Mouse (Mus musculus): ENCODE measurements around the gene Pex7. TPM values are rescaled to one million over a fixed set of nuclear protein-coding genes. Genes with fewer than 3 reads are reported as not detected.
"Not testable (repeated sequence)": the region's sequence is repeated elsewhere in the genome, so short reads cannot be mapped to it uniquely, and the experiment has no call there.

Gene Pex7
- polyA plus RNA-seq, 1 experiment, result 36.1 TPM

DNA sequence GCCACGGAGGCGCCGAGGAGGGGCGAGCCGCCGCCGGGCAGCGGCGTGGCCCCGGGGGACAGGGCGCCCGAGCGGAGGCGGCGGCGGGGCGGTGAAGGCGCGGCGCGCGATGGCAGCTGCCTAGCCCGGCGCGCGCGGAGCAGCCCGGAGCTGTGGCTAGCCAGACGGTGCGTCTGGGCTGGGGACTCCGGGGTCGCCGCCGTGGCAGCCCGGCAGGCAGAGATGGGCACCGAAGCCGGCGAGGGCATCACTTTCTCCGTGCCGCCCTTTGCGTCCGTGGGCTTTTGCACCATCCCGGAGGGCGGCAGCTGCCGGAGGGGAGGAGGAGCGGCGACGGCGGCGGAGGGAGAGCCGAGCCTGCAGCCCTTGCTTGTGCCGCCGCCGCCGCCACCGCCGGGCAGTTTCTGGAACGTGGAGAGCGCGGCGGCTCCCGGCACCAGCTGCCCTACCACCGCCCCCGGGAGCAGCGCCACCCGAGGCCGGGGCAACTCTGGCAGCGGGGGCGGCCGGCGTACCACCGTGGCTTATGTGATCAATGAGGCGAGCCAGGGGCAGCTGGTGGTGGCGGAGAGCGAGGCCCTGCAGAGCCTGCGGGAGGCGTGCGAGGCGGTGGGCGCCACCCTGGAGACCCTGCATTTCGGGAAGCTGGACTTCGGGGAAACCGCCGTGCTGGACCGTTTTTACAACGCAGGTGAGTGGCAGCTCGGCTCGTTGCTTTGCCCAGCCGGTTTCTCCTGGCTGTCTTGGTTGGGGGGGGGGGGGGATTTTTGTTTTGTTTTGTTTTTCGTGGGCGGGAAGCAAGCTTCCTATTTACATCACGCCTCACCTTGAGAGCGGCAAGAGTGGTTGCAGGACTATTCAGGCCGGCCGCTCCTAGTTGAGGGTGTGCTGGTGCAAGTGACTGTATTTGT lies 27.1 kb upstream of the Pex7 start, which contains the start of gene Map3k5:
Gene Map3k5 (plus strand): TSS at position 89 of the 911 bp plus-strand sequence.
- DNase-seq (ENCODE audit: extremely low spot score in 1 of 2, low spot score in 1 of 2), result peak in 1 of 2 experiments; percentile 44

DNA sequence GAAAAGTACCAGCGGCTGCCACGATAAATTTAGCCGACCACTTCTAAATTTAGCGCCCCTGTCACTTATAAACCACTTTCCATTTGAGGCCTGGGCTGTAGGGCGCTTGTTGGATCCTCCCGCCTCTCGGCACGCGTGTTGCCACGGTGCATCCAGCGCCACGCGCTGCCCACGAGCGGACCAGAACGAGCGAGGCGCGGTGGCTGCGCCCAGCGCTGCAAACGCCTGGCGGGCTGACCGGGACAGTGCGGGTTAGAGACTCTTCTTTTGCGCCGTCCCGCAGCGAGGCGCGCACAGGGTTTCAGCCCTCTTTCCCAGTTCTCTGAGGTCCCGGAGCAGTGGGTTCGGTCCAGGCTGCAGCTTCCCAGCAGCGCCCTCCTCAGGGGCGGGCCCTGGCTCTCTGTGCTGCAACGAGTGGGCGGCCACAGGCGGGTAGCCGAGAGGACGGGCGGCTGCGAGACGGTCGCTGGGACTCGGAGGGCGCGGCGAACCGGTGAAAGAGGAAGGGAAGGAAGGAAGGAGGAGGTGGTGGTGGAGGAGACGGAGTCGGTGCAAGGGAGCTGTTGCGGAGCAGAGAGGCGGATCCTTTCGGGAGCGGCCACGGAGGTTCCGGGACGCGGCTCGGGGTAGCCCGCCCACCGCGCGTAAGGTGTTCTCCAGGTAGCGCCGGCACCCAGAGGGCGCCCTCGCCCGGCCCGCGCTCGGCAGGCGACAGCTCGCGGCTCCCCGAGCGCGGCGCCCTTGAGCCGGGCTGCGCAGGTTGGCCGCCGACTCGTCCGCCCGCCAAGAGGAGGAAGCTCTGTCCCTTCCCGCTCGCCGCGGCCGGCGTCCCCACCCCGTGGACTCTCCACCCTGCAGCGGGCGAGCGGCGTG lies 26.3 kb upstream of the Pex7 start:
- DNase-seq (ENCODE audit: extremely low spot score in 1 of 2, low spot score in 1 of 2), result peak; percentile 49 to 74

DNA sequence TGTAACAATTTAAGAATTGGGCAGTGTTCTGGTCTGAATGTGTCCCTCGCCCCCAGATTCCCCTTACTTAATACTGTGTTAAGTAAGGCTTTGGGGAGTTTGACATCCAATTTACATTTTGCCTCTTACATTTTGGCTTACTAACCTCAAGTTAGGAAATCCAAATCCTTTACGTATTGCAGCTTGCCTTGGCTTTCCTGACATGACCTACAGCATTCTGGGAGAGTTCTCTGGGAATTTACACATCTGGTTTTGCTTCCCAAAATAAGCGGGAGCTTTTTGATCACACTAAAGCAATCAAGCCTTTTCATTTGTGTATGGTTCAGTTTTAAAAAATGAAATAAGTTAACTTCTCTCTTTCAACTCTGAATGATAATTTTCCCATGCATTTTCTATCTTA lies 25.5 kb upstream of the Pex7 start:
- DNase-seq (ENCODE audit: extremely low spot score in 1 of 2, low spot score in 1 of 2), result no peak

DNA sequence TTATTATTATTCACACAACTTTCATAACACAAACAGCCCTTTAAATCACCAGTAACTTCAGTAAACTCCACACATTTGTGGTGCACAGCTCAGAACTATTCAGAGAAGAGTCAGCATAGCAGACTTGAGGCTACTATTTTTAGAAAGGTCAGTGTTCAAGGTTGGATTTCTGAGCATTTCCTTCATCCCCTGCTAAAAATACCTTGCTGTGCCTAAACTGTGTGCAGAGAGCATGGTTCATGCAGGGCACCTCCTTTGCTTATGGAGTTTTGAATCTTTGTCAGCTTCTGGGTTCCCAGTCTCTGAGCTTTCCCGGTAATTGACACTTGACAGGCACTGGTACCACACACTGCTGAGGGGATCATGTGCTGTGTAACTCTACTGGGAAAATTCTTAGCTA lies 20.7 kb upstream of the Pex7 start:
- DNase-seq (ENCODE audit: extremely low spot score in 1 of 2, low spot score in 1 of 2), result no peak

DNA sequence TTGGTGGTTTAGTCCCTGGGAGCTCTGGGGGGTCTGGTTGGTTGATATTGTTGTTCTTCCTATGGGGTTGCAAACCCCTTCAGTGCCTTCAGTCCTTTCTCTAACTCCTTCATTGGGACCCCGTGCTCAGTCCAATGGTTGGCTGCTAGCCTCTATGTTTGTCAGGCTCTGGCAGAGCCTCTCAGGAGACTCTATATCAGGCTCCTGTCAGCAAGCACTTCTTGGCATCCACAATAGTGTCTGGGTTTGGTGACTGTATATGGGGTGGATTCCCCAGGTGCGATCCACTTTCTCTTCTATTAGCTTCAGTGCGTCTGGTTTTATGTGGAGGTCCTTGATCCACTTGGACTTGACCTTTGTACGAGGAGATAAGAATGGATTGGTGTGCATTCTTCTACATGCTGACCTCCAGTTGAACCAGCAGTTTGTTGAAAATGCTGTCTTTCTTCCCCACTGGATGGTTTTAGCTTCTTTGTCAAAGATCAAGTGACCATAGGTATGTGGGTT lies 19.0 kb upstream of the Pex7 start:
- DNase-seq (ENCODE audit: extremely low spot score in 1 of 2, low spot score in 1 of 2), result not testable (repeated sequence)

DNA sequence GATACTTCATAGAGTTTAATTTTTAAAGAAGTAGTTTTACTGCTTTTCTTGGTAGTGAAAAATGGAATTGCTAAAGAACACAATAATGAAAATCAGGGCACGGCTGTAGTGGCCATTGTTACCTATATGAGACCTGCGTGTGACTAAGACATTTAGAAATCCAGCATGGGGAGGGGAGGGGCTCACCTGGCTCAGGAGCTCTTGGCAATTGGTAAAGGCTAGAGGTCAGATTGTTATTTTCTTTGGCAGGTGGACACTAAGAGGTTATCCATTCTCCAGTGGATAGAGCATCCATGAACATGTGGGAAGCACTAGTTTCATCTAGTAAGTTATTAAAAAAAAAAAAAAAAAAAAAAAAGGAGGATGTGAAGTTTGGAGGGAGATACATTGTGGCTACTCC lies 16.8 kb upstream of the Pex7 start:
- no peak for DNase-seq (ENCODE audit: extremely low spot score in 1 of 2, low spot score in 1 of 2)

DNA sequence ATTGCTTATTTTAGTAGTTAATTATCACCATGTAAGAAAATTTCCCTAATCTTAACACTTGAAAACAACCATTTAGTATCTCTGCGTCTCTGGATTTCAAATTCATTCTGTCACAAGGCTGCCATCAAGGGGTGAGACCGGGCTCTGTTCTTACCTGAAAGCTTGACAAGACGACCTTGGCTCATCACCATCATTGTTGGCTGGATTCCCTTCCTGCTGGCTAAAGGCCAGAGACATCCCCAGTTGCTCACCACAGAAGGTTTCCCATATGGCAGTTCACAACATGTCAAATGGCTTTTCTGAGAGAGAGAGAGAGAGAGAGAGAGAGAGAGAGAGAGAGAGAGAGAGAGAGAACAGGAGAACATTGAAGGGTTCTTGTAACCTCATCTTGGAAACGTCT lies 14.9 kb upstream of the Pex7 start:
- DNase-seq (ENCODE audit: extremely low spot score in 1 of 2, low spot score in 1 of 2), result no peak

DNA sequence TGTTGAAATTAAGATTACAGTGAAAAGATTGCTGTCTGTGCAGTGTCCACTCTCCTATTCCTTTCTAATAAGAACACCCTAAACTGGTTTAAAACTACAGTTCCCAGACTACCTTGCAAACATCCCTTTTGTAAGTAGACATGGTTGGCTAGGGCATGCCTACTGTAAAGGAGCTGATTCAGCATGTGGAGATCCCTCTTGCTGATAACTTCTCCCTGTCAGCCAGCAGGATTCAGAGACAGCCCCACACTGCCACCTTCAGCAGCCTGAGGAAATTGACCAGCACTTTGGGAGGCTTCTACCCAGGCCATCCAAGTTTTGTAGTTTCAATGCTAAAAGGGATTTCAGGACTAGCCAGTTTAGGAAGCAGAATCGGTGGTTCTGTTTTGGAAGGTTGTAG lies 7.8 kb upstream of the Pex7 start:
- peak; percentile 49 to 83 for DNase-seq (ENCODE audit: extremely low spot score in 1 of 2, low spot score in 1 of 2)

DNA sequence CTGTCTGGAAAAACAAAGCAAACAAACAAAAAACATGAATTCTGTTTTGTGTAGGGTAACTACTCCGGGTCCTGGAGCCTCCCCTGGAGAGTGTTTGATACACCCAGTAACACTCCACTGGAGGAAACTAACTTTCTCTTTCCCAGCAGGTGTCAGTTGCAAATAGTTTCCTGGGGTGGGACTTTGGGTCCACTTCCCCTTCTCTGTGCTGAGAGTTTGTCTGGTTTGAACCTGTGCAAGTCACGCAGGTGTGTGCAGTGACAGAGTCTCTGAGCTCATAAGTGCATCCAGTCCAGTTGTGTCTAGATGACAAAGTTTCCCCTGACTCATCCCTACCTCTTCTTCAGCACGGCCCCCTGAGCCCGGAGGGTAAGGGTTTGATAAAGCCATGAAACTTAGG lies 6.3 kb upstream of the Pex7 start:
- no peak for DNase-seq (ENCODE audit: extremely low spot score in 1 of 2, low spot score in 1 of 2)

DNA sequence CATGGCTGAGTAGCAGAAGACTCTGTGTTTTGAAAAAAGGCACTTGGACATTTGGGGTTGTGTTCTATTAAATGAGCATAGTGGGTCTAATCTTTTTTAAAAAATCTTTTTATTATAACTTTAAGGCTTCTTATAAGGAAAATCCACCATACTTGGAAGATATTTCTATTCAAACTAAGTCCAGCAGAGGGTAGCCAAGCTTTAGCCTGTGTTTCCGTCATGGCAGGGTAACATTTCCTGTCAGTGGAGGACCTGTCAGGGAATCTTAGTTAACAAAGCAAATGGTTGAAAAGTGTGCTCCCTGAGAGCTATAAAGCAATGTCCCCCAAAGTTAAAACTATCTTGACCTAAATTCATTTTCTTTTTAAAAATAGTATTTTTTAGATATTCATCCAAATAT lies 4.1 kb upstream of the Pex7 start:
- DNase-seq (ENCODE audit: extremely low spot score in 1 of 2, low spot score in 1 of 2), result no peak

DNA sequence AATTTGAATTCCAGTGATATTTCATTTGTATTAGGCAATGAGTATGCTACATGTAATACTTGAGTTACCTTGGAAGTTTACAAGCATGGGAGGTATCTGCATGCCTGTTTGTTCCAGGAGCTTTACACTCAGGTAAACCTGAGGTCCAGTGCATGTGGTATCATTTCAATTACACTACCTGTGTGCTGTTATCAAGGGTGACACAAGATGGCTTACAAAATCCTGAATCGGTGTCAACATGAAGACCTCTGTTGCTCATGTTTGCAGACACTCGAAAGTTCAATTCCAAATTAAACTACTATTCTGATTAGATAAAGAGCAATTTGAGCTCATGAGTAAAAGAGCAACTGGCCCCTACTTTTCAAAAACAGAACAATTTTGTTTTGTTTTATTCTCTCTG lies 3.0 kb upstream of the Pex7 start:
- no peak for DNase-seq (ENCODE audit: extremely low spot score in 1 of 2, low spot score in 1 of 2)

DNA sequence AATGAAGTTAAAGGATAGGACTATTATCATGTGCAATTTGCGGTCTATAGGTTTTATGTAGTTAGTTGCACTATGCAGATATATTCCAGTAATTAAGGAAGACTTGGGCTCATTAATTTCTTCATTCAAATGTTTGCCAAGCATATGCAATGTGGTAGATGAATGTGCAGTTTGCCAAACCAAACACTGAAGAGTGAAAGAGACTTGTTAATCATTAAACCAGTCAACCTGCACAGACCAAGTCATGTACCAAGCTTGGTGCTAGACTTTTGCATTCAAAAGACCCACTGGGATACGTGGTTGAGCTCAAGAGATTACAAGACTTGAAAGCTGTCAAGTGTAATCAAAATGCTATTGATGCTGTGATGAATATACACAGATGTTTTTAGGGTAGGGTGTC lies 587 bp upstream of the Pex7 start:
- DNase-seq (ENCODE audit: extremely low spot score in 1 of 2, low spot score in 1 of 2), result no peak

DNA sequence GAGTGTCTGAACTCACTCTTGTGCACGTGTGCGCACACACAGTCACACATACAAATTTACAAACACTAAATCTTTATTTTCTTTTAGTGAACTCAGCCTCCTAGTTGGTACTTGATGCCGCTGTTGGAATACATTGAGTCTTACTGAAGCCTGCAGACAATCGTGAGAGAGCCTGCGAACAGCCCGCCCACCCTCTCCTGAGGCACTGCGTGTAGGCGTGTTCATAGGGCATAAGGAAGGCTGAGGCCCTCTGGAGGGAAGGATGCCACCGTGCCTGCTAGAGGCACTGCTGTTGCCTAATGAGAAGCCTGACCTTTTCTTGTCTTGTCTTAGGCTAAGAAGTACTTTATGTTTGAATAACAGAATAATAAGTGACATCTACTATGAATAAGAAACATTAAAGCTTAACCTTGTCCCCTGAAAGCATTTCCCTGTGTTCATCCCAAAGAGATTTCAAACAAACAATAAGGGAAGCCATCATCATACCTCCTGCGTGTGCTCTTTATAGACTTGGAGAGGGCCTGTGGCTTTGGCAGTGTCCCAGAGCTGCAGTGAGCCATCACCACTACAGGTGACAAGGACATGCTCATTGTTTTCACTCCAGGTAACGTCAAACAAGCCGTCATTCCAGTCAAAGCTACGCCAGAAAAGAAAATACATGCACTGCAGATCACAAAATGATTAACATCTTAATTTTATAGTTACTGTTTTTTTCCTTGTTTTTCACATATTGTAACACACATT lies 3.2 kb downstream of the Pex7 start:
- DNase-seq (ENCODE audit: extremely low spot score in 1 of 2, low spot score in 1 of 2), result peak; percentile 77 to 84

DNA sequence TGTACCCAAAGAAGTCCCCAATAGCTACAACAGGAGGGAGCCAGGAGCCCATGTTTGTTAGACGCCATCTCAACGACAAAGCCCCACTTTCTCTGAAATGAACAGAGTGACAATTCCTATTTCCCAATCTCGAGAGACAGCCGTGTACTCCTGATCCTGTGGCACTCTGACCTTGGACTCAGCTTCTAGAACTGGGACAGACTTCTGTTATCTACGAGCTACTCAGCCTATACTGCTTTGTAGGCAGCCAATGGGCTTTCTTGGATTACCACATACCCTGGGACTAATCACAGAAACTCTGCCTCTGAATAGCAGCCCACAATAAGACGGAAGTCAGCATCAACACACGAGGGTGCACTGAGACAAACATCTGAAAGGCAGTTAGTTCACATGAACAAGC lies 5.5 kb downstream of the Pex7 start:
- no peak for DNase-seq (ENCODE audit: extremely low spot score in 1 of 2, low spot score in 1 of 2)

DNA sequence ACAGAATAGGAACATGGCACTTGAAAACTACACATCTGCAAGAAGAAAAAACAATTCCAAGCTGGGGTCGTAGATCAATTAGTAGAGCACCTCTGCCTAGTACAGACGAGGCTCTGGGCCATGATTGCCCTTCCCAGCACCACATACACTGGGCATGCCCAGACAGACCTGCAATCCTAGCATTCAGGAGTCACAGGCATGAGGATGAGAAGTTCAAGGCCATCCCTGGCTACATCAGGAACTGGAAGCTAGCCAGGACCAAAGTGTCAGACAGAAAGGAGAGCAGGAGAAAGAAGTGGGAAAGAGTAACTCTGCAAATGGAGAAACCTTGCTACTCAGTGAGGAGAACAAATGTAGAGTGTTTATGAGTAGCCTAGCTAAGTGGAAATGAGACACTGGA lies 7.3 kb downstream of the Pex7 start:
- DNase-seq (ENCODE audit: extremely low spot score in 1 of 2, low spot score in 1 of 2), result no peak

DNA sequence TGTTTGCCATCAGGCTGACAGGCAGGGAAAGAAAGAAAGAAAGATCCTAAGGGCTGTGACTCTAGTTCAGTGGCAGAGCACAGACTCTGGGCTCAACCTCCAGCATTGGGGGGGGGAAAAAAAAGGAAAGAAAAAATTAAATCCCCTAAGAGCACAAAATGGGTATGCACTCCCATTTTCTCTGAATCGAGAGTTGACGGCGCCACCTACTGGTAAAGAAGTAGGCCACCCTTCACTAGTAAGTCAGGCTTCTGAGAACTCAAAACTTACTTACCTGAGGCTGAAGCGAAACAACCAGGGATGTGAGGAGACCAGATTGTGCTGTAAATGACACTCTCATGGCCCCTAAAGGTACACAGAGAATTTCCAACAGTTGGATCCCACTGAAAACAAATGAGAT lies 13.5 kb downstream of the Pex7 start:
- peak in 1 of 2 experiments; percentile 78 for DNase-seq (ENCODE audit: extremely low spot score in 1 of 2, low spot score in 1 of 2)

DNA sequence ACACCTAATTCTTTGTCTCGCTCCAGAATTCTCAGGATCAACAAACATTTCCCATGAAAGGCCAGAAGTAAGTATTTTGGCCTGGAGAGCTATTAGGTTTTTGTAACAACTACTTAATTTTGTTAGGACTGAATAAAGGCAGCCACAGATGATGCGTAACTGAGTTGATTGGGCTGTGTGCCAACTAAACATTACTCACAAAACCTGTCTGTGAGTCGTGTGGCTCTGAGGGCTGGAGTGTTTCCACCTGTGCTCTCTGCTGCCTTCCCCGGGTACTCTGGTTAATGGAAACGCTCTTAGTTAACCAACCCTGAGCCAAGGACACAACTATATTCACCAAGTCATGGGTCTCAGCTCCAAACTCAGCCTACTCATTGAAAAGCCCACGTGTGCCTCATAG lies 14.3 kb downstream of the Pex7 start:
- DNase-seq (ENCODE audit: extremely low spot score in 1 of 2, low spot score in 1 of 2), result no peak

DNA sequence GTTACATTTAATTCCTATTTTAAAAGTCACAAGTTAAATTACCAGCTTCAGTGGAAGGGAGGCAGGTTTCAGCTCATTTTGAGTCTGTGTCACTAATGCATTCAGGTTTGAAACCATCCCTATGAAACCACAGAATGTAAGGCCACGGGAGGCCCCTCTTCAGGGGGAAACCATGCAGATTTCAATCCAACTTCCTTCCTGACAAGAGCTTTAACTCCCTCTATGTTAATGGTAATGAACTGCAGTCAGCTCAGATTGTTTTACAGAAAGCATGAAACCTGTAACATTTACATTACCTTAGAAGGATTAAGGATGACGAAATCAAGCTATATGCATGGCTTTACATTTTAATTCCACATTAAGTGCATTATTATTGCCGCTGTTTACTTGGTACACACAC lies 15.8 kb downstream of the Pex7 start:
- no peak for DNase-seq (ENCODE audit: extremely low spot score in 1 of 2, low spot score in 1 of 2)

DNA sequence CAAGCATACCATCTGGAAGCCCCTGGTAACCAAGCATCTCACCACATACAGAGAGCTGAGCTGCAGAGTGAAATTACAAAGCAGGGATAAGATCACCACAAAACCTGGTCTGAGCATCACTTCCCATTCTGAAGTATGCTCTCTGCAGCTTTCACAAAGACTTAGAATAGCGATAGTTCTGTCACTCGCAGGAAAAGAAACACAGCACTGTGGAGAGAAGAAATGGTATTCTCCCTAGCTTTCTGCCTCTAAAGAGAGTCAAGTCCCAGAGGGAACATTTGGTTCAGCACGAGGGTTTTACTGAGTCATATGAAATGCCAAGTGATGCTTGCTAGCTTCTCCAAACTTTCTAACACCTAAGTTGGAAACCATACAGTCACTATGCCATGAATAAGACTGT lies 17.6 kb downstream of the Pex7 start:
- DNase-seq (ENCODE audit: extremely low spot score in 1 of 2, low spot score in 1 of 2), result no peak

DNA sequence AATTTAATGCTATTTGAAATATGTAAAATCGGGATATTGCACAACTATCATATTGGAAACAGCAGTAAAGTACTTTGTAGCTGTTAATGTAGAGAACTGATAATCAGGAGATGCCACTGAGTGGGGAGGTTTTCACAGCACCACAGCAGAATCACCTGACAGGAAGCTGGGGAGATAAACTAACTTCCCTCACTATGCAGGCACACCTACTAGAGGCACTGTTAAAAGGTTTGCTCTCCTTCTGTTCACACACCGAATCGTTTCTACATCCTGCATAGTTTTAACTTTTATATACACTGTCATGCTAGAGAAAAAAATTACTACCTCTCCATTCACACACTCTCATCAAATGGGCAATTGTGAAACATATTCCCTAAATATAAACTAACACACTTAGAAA lies 21.2 kb downstream of the Pex7 start:
- DNase-seq (ENCODE audit: extremely low spot score in 1 of 2, low spot score in 1 of 2), result no peak

DNA sequence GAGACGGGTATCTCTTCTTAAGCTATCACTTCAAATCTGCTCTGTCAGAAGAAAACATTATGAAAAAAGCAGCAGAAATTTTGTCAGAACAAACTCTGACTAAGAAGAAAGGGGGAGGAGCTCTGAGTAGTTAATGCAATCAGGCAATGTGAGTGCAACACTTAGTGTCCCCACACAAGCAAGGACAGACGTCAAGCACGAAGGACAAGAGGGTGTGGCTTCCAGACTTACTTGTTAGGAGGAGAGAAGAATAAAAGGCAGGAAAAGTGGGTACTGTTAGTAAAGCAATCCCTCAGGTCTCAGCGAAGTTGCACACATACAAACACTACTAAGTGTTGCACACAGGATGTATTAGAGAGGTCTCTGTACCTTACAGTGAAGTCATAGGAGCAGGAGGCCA lies 23.1 kb downstream of the Pex7 start:
- DNase-seq (ENCODE audit: extremely low spot score in 1 of 2, low spot score in 1 of 2), result no peak
